Mouse (Mus musculus): ENCODE data around the gene Cd63.

The Cd63 gene

DNA sequence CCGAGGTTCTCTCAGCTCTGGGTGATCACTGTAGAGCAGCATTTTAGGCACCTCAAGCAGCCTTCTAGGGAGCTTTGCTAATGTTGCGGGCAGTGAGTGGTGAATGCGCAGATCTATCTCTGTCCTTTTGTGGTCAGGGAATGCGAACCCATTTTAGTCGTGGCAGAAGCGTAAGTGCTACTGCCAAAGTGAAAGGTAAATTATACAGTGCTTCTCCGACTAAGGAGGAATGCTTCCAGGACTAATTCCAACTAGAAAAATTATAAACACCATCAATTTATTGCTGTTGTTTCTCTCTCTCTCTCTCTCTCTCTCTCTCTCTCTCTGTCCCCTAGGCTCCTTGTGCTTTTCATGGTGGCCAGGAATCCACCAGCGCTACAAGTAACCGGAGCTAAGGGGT lies 23.1 kb downstream of the Cd63 start, which contains the start of gene Bloc1s1:
Gene Bloc1s1, minus strand, starts transcription at position 101 of the 400 bp plus-strand sequence.
- DNase-seq (ENCODE audit: extremely low read depth, low read depth, low spot score), result no peak

DNA sequence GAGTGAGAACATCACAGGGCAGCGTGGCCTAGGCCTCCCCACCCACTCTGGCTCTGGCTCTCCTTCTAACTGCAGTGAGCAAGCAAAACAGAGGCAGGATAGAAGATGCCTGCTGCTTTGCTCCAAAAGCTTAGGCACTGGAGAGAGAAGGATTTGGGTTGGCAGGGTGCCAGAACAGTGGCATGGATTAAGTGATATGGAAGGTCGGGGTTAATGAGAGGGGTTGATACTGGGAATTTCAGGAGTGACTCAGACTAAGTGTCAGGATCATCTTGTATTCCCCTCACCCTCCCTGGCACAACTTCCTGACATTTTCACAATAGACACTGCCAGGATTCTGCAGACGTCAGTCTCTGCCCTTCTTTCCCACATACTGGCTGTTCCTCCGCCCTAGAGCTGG lies 27.6 kb downstream of the Cd63 start:
- DNase-seq (ENCODE audit: extremely low read depth, low read depth, low spot score), result no peak

GRCm38 (mm10) chr10:128929638-128930378 lies 29.0 kb downstream of the Cd63 start:
- DNase-seq (ENCODE audit: extremely low read depth, low read depth, low spot score), result no peak

- no peak for DNase-seq (ENCODE audit: extremely low read depth, low read depth, low spot score)
These were observed 30.7 kb downstream of the Cd63 start for GRCm38 (mm10) chr10:128931441-128931840.

DNA sequence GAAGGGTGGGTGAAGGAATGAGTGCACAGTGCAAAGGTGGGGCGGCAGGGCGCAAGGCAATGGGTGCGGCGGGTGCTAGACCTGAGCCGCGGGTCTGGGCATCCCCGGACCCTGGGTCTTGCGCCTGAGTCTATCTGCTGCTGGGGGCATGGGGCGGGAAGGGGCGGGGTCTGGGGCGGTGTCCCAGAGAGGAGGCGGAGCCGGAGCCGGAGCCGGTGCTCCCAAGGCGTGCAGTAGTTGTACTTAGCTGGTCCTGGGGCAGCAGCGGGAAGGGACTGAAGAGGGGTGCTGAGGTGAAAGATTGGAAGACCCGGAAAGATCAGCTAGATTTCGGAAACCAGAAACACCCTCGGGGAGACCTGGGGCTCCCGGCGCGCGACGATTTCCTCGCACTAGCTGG lies 32.8 kb downstream of the Cd63 start, which contains the start of gene Itga7:
Gene Itga7, plus strand, starts transcription at position 245 of the 400 bp plus-strand sequence.
- no peak for DNase-seq (ENCODE audit: extremely low read depth, low read depth, low spot score)

DNA sequence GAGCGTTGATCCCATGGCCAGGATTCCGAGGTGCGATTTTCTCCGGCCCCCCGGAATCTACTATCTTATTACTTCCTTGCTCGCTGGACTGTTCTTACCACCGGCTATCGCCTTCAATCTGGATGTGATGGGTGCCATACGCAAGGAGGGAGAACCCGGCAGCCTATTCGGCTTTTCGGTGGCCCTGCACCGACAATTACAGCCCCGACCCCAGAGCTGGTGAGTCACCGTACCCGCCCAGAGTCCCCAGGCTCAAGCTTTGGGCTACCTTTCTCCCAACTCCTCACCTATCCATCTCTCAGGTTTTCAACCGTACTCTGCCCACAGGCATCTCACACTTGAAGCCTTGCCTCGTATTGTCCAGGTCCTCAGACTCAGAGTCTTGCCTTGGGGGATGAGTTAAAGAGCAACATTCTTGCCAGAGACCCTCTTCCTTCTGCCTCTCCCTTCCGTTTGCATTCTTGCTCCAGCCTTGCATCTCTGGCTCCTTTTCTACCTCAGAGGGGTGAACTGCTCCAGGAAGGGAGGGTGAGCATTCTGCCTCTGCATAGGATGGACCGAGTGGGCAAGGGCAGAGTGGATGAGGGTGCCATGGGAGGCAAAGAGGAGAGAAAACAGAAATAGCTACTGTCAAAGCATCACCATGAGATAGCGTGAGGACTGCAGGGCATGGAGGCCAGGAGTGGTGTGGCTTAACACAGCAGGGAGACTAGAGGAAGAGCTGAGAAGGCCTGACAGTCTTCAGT lies 33.4 kb downstream of the Cd63 start:
- DNase-seq (ENCODE audit: extremely low read depth, low read depth, low spot score), result no peak

DNA sequence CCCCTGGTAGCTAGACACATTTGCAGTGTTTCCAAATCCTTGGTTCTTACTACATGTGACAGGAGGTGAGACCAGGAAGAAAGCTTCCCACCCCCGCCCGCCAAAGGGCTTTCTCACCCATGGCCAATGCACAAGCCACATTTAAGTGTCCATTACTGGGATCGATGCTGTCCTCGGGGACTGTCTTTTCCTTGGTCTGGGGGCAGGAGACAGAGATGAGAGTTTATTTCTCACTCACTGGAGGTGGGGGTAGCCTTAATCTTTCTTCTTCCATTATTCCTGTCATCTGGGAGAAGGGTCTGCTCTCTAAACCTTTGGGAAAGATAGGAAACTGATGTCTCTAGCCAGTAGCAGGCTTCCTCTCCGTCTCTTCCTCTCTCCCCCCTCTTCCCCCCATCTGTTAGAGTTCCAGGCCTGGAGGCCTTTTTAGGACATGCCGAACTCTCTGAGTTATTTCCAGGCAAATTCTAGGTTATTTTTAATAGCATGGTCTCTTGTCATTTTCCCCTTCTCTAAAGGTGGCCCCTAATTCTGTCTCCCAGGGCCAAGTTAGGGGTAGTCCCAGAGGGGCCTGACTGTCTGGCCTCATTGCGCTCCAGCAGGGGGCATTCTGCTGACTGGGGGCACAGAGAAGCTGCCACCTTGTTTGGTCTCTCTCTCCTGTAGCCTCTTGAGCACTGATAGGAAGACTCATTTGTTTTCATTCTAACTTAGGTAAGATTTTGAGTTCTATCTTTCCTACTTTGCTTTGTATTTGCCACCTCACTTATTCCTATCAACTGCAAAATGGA lies 34.4 kb downstream of the Cd63 start:
- DNase-seq (ENCODE audit: extremely low read depth, low read depth, low spot score), result no peak

DNA sequence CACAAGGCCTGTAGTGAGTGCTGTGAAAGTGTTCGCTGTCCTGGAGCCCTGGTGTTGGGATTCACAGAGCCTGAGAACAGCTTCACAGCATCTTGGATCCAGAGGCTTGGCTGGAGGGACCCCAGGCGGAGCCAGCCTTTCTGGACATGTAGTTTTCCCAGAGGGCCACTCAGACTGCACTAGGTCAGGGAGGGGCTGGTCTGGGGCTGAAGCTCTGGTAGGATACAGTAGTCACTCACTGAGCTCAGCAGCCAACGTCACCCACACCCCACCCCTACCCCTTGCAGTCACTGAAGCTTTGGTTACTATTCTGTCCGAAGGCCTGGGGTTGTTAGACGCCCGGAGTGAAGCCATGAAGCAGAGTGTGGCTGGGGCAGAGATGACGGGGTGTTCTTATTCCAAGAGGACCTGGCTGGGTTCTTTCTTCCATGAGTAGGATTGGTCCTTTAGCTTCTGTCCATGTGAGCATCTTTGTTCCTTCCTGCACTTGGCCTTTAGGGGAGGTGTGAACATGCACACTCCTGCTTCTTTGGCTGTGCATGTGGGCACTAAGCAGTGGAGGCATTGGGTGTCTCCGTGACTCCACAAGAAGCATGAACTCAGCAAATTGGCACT lies 35.1 kb downstream of the Cd63 start:
- no peak for DNase-seq (ENCODE audit: extremely low read depth, low read depth, low spot score)

GRCm38 (mm10) chr10:128937756-128938390 lies 37.1 kb downstream of the Cd63 start:
- no peak for DNase-seq (ENCODE audit: extremely low read depth, low read depth, low spot score)

GRCm38 (mm10) chr10:128938457-128938856 lies 37.7 kb downstream of the Cd63 start:
- peak; percentile 49 for DNase-seq (ENCODE audit: extremely low read depth, low read depth, low spot score)

- no peak for DNase-seq (ENCODE audit: extremely low read depth, low read depth, low spot score)
These were observed 38.2 kb downstream of the Cd63 start for GRCm38 (mm10) chr10:128938974-128939373.

- no peak for DNase-seq (ENCODE audit: extremely low read depth, low read depth, low spot score)
These were observed 39.8 kb downstream of the Cd63 start for GRCm38 (mm10) chr10:128940475-128941061.

GRCm38 (mm10) chr10:128945675-128946074 lies 44.9 kb downstream of the Cd63 start:
- no peak for DNase-seq (ENCODE audit: extremely low read depth, low read depth, low spot score)

GRCm38 (mm10) chr10:128947496-128947895 lies 46.7 kb downstream of the Cd63 start:
- DNase-seq (ENCODE audit: extremely low read depth, low read depth, low spot score), result no peak

- DNase-seq (ENCODE audit: extremely low read depth, low read depth, low spot score), result no peak
These were observed 49.6 kb downstream of the Cd63 start for GRCm38 (mm10) chr10:128950208-128950887.

DNA sequence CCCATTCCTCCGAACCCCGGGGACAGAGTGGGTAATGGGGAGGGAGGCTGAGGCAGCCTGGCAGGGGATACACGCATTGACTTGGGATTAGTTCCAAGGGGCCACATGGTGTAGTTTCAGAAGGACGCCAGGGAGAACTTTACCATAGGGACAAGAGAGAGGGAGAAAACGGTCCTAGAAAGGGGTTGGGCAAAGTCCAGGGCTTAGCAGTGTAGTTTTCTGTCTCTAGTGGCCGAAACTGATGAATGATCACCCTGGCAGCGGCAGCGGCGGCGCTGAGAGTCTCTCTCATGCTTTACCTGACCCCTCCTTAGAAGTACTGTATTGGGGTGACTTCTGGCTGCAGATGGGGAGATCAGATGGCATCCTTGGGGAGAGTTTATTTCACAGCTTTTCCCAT lies 57.6 kb downstream of the Cd63 start:
- no peak for DNase-seq (ENCODE audit: extremely low read depth, low read depth, low spot score)

DNA sequence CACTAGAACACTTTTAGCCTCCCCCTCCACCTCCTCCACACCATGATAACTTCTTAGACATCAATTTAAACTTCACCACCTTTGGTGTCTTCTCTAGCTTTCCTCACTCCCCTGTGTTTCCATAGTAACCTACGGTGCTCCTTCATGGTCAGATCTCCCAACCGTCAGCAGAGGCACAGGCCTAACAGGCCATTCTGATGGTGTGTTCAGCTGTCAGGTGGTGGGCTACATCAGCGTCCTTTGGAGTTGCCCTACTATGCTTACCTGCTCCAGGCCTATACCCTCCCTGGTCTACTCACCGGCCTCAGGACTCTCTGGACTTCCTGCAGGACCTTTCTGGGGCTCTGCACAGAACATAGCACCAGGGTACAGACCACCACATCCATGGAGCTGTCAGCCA lies 59.4 kb downstream of the Cd63 start:
- no peak for DNase-seq (ENCODE audit: extremely low read depth, low read depth, low spot score)

DNA sequence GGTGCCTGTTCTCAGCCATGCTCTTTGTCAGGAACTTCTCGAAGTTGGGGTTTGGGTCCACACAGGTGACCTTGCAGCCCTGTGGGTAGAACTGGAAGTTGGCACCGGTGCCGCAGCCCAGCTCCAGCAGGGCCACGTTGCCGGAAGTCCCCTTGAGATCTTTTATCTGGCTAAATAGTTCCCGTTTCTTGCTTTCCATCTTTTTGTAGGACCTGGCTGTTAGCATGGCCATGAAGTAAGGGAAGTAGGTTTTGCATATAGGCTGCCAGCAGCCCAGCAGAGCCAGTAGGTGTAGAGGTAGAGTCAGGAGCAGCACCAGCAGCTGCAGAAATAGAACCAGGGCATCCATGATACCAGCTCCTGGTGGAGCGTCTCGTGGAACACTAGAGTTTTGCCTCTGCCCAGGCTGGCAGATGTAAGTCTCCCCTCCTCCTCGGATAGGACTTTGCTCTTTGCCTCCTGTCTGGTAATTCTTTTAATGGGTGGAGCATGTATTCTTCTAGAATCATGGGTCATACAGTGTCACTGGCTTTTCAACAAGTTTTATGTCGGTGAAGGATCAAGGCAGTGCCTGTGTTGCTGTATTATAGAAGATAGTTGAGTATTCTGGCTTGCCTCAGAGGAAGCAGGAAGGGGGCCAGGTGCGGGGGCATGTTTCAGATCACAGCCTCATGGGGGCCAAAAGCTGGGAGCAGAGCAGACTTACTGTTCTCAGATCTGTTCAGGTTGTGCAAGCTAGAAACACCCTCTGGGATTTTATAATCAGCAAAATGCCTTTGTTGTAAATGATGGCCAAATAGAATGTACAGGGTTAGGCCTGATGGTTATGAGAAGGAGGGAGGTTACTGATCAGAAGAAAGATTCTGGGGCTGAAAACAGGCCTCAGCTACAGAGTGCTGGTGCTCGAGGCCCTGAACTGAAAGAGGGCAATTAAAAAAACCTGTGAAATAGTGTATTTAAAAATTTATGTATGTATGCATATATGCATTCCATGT lies 60.1 kb downstream of the Cd63 start, which contains the start of gene Mettl7b:
Gene Mettl7b, minus strand, starts transcription at position 399 of the 995 bp plus-strand sequence.
- peak; percentile 62 for DNase-seq (ENCODE audit: extremely low read depth, low read depth, low spot score)

All from fat pad, adult 2 months (tissue).